Mouse (Mus musculus) activated CD4-positive, CD25-positive, alpha-beta regulatory T cell, adult 4 months (primary cell): ENCODE data around the gene Gm10912. TPM values are rescaled to one million over a fixed set of nuclear protein-coding genes. Genes with fewer than 3 reads are reported as not detected.

ENCODE experiments used
- polyA plus RNA-seq, 2 experiments: library from polyadenylated mRNA; unstranded; fragments of 100-300 nt; shearing (Covaris generic); gene quantifications; one replicate each; pipeline ENCODE4 v1.2.1; 2017

Gene Gm10912
- polyA plus RNA-seq, 2 experiments from 2014 or later: not detected

Other genes with a start within 250 kb of the Gm10912 start
- 1 to 10 TPM in 1 of 2 experiments, under 1 TPM in 1; 0.21 to 1.6 TPM for gene Lmo2, start 107.8 kb upstream of the Gm10912 start, polyA plus RNA-seq
- gene Fbxo3, start 38.1 kb upstream of the Gm10912 start, polyA plus RNA-seq: 10 to 100 TPM; 44.4 to 46.3 TPM
- under 1 TPM in 1 of 2 experiments, not detected in 1; 0.59 TPM for gene 4931422A03Rik, start 37.5 kb upstream of the Gm10912 start, polyA plus RNA-seq
- not detected for gene Gm10799, start 2.7 kb downstream of the Gm10912 start, polyA plus RNA-seq
- gene Cd59b, start 4.0 kb downstream of the Gm10912 start, polyA plus RNA-seq: not detected
- gene Cd59a, start 30.0 kb downstream of the Gm10912 start, polyA plus RNA-seq: under 1 TPM in 1 of 2 experiments, not detected in 1; 0.20 TPM
- not detected for gene A930018P22Rik, start 56.9 kb downstream of the Gm10912 start, polyA plus RNA-seq